Mouse (Mus musculus): Measurements from ENCODE around the gene Josd1. TPM values are rescaled to one million over a fixed set of nuclear protein-coding genes. Genes with fewer than 3 reads are reported as not detected.

The Josd1 gene
- polyA plus RNA-seq, 1 experiment, result 40.6 TPM

- Histone ChIP-seq H3K4me2 (ENCODE audit: low read depth) (no peak overlapping the region), H3ac (ENCODE audit: control insufficient read depth, insufficient read length) (no peak overlapping the region), H3K4me3 (no peak overlapping the region), H3K79me2 (ENCODE audit: control insufficient read depth, insufficient read depth) (no peaks in the 10 kb centered on the region), H3K27me3 (ENCODE audit: control insufficient read depth, insufficient read depth, insufficient read length) (no peaks in the 10 kb centered on the region), H3K36me3 (ENCODE audit: control insufficient read depth, insufficient read depth) (no peaks in the 10 kb centered on the region)
- TF ChIP-seq POLR2AphosphoS2 (IDR thresholded peaks at IDR 0.05; ENCODE audit: insufficient read length, low read depth) (no peak), MYOG (IDR thresholded peaks at IDR 0.05; ENCODE audit: control insufficient read depth in 1 of 3, insufficient read depth in 1 of 3, insufficient read length in 2 of 3, low read depth in 2 of 3) (no peak), USF1 (IDR thresholded peaks at IDR 0.05; ENCODE audit: low read depth) (no peak), REST (IDR thresholded peaks at IDR 0.05; ENCODE audit: insufficient read depth, insufficient read length) (no peak)
Measured at GRCm38 (mm10) chr15:79650569-79650968, 37.1 kb downstream of the Josd1 start.

- no peak overlapping the region for H3ac ChIP-seq (ENCODE audit: control insufficient read depth, insufficient read length)
- TF ChIP-seq MYOD1 (IDR thresholded peaks at IDR 0.05; ENCODE audit: control insufficient read depth in 1 of 3, insufficient read length in 2 of 3, low read depth in 2 of 3) (no peak), SRF (IDR thresholded peaks at IDR 0.05; ENCODE audit: control insufficient read depth, insufficient read length, low read depth) (no peak), E2F4 (IDR thresholded peaks at IDR 0.05; ENCODE audit: insufficient read depth) (no peak), POLR2AphosphoS2 (IDR thresholded peaks at IDR 0.05; ENCODE audit: insufficient read length, low read depth) (no peak), POLR2A (IDR thresholded peaks at IDR 0.05; ENCODE audit: insufficient read length, low read depth) (no peak), TCF12 (IDR thresholded peaks at IDR 0.05; ENCODE audit: insufficient read depth, poor library complexity, severe bottlenecking) (no peak), USF1 (IDR thresholded peaks at IDR 0.05; ENCODE audit: low read depth) (no peak), REST (IDR thresholded peaks at IDR 0.05; ENCODE audit: insufficient read depth, insufficient read length) (no peak), CEBPB (IDR thresholded peaks at IDR 0.05; ENCODE audit: insufficient read depth, poor library complexity, severe bottlenecking) (no peak), TCF3 (IDR thresholded peaks at IDR 0.05; ENCODE audit: insufficient read length, low read depth) (no peak), MYOG (IDR thresholded peaks at IDR 0.05; ENCODE audit: control insufficient read depth in 1 of 3, insufficient read depth in 1 of 3, insufficient read length in 2 of 3, low read depth in 2 of 3) (no peak), MAX (IDR thresholded peaks at IDR 0.05; ENCODE audit: low read depth) (no peak)
- no peaks in the 10 kb centered on the region for H3K36me3 ChIP-seq (ENCODE audit: control insufficient read depth, insufficient read depth)
Measured at GRCm38 (mm10) chr15:79648130-79648529, 39.6 kb downstream of the Josd1 start.

GRCm38 (mm10) chr15:79645483-79645882 is 42.2 kb downstream of the Josd1 start:
- Histone ChIP-seq H3K4me3 (no peak overlapping the region), H3K27me3 (ENCODE audit: control insufficient read depth, insufficient read depth, insufficient read length) (peaks cover 5% of the 10 kb centered on the region), H3K4me2 (ENCODE audit: low read depth) (no peak overlapping the region), H3ac (ENCODE audit: control insufficient read depth, insufficient read length) (no peak overlapping the region), H3K79me2 (ENCODE audit: control insufficient read depth, insufficient read depth) (no peaks in the 10 kb centered on the region), H3K36me3 (ENCODE audit: control insufficient read depth, insufficient read depth) (no peaks in the 10 kb centered on the region)
- TF ChIP-seq E2F4 (IDR thresholded peaks at IDR 0.05; ENCODE audit: insufficient read depth), result no peak
- TF ChIP-seq MYOG (IDR thresholded peaks at IDR 0.05; ENCODE audit: control insufficient read depth in 1 of 3, insufficient read depth in 1 of 3, insufficient read length in 2 of 3, low read depth in 2 of 3), result no peak

More at GRCm38 (mm10) chr15:79648130-79648529, 39.6 kb downstream of the Josd1 start:
- no peaks in the 10 kb centered on the region for H3K79me2 ChIP-seq (ENCODE audit: control insufficient read depth, insufficient read depth)
- no peak overlapping the region for H3K4me3 ChIP-seq
- no peak overlapping the region for H3K4me2 ChIP-seq (ENCODE audit: low read depth)
- peaks cover 5% of the 10 kb centered on the region for H3K27me3 ChIP-seq (ENCODE audit: control insufficient read depth, insufficient read depth, insufficient read length)

GRCm38 (mm10) chr15:79641135-79641817 is 46.4 kb downstream of the Josd1 start:
- Histone ChIP-seq H3K4me3 (no peak overlapping the region), H3K79me2 (ENCODE audit: control insufficient read depth, insufficient read depth) (no peaks in the 10 kb centered on the region), H3K4me2 (ENCODE audit: low read depth) (no peak overlapping the region), H3K27me3 (ENCODE audit: control insufficient read depth, insufficient read depth, insufficient read length) (peaks cover 5% of the 10 kb centered on the region), H3ac (ENCODE audit: control insufficient read depth, insufficient read length) (no peak overlapping the region), H3K36me3 (ENCODE audit: control insufficient read depth, insufficient read depth) (no peaks in the 10 kb centered on the region)
- TF ChIP-seq TCF12 (IDR thresholded peaks at IDR 0.05; ENCODE audit: insufficient read depth, poor library complexity, severe bottlenecking), result no peak
- no peak for TF ChIP-seq SRF (IDR thresholded peaks at IDR 0.05; ENCODE audit: control insufficient read depth, insufficient read length, low read depth)
- TF ChIP-seq MYOG (IDR thresholded peaks at IDR 0.05; ENCODE audit: control insufficient read depth in 1 of 3, insufficient read depth in 1 of 3, insufficient read length in 2 of 3, low read depth in 2 of 3), result no peak
- no peak for TF ChIP-seq MYOD1 (IDR thresholded peaks at IDR 0.05; ENCODE audit: control insufficient read depth in 1 of 3, insufficient read length in 2 of 3, low read depth in 2 of 3)
- no peak for TF ChIP-seq POLR2AphosphoS2 (IDR thresholded peaks at IDR 0.05; ENCODE audit: insufficient read length, low read depth)
- TF ChIP-seq E2F4 (IDR thresholded peaks at IDR 0.05; ENCODE audit: insufficient read depth), result no peak
- no peak for TF ChIP-seq TCF3 (IDR thresholded peaks at IDR 0.05; ENCODE audit: insufficient read length, low read depth)
- TF ChIP-seq POLR2A (IDR thresholded peaks at IDR 0.05; ENCODE audit: insufficient read length, low read depth), result no peak
- no peak for TF ChIP-seq REST (IDR thresholded peaks at IDR 0.05; ENCODE audit: insufficient read depth, insufficient read length)
- TF ChIP-seq CEBPB (IDR thresholded peaks at IDR 0.05; ENCODE audit: insufficient read depth, poor library complexity, severe bottlenecking), result no peak
- TF ChIP-seq USF1 (IDR thresholded peaks at IDR 0.05; ENCODE audit: low read depth), result no peak
- TF ChIP-seq MAX (IDR thresholded peaks at IDR 0.05; ENCODE audit: low read depth), result no peak

- Histone ChIP-seq H3K4me3 (no peak overlapping the region), H3ac (ENCODE audit: control insufficient read depth, insufficient read length) (no peak overlapping the region), H3K4me2 (ENCODE audit: low read depth) (no peak overlapping the region), H3K79me2 (ENCODE audit: control insufficient read depth, insufficient read depth) (no peaks in the 10 kb centered on the region), H3K36me3 (ENCODE audit: control insufficient read depth, insufficient read depth) (no peaks in the 10 kb centered on the region), H3K27me3 (ENCODE audit: control insufficient read depth, insufficient read depth, insufficient read length) (peaks cover 17% of the 10 kb centered on the region)
- no peak for TF ChIP-seq REST (IDR thresholded peaks at IDR 0.05; ENCODE audit: insufficient read depth, insufficient read length)
- no peak for TF ChIP-seq TCF12 (IDR thresholded peaks at IDR 0.05; ENCODE audit: insufficient read depth, poor library complexity, severe bottlenecking)
- no peak for TF ChIP-seq E2F4 (IDR thresholded peaks at IDR 0.05; ENCODE audit: insufficient read depth)
- TF ChIP-seq CEBPB (IDR thresholded peaks at IDR 0.05; ENCODE audit: insufficient read depth, poor library complexity, severe bottlenecking), result no peak
- no peak for TF ChIP-seq POLR2A (IDR thresholded peaks at IDR 0.05; ENCODE audit: insufficient read length, low read depth)
- no peak for TF ChIP-seq MYOD1 (IDR thresholded peaks at IDR 0.05; ENCODE audit: control insufficient read depth in 1 of 3, insufficient read length in 2 of 3, low read depth in 2 of 3)
- TF ChIP-seq SRF (IDR thresholded peaks at IDR 0.05; ENCODE audit: control insufficient read depth, insufficient read length, low read depth), result no peak
- TF ChIP-seq MYOG (IDR thresholded peaks at IDR 0.05; ENCODE audit: control insufficient read depth in 1 of 3, insufficient read depth in 1 of 3, insufficient read length in 2 of 3, low read depth in 2 of 3), result no peak
- TF ChIP-seq POLR2AphosphoS2 (IDR thresholded peaks at IDR 0.05; ENCODE audit: insufficient read length, low read depth), result no peak
- no peak for TF ChIP-seq USF1 (IDR thresholded peaks at IDR 0.05; ENCODE audit: low read depth)
- TF ChIP-seq MAX (IDR thresholded peaks at IDR 0.05; ENCODE audit: low read depth), result no peak
- TF ChIP-seq TCF3 (IDR thresholded peaks at IDR 0.05; ENCODE audit: insufficient read length, low read depth), result no peak
Measured at GRCm38 (mm10) chr15:79630471-79630870, 57.2 kb downstream of the Josd1 start.
